Mouse (Mus musculus): Measurements from ENCODE around the gene Gzmc.

- TF ChIP-seq CTCF (IDR thresholded peaks at IDR 0.05; ENCODE audit: low read depth) (peak; percentile 93), EP300 (IDR thresholded peaks at IDR 0.05; ENCODE audit: low read depth) (no peak)
These were observed 30.5 kb downstream of the Gzmc start for GRCm38 (mm10) chr14:56203975-56204374.
